Mouse (Mus musculus) layer of hippocampus, adult 2 months (tissue): ENCODE data around the gene Gm17584. TPM values are rescaled to one million over a fixed set of nuclear protein-coding genes. Genes with fewer than 3 reads are reported as not detected.
"Not testable (repeated sequence)": the region's sequence is repeated elsewhere in the genome, so short reads cannot be mapped to it uniquely, and the experiment has no call there.

Source experiments
- DNase-seq, 2 experiments: peaks; one replicate each; pipeline ENCODE4 v3.0.0; 2022; ENCODE audit warnings: low spot score in 2 of 2
- H3K27ac ChIP-seq: fragments of 200-600 bp; 2 replicates; pipeline ENCODE4 v1.8.1; 2022
- H3K4me3 ChIP-seq: fragments of 200-600 bp; 2 replicates; pipeline ENCODE4 v1.8.1; 2022; ENCODE audit warnings: mild to moderate bottlenecking
- long read RNA-seq, 2 experiments: library from polyadenylated mRNA; stranded (forward); transcript quantifications; one replicate each; pipeline ENCODE4 v2.0.0; 2021; ENCODE audit warnings: borderline mapping rate in 2 of 2
- total RNA-seq, 2 experiments: library from RNA; stranded (reverse); gene quantifications; 2 replicates each; pipeline ENCODE4 v1.2.3; 2021

Gm17584 gene
- not detected for total RNA-seq
- long read RNA-seq, experiment 1, result 0 reads
- long read RNA-seq, experiment 2, result 0 reads

DNA sequence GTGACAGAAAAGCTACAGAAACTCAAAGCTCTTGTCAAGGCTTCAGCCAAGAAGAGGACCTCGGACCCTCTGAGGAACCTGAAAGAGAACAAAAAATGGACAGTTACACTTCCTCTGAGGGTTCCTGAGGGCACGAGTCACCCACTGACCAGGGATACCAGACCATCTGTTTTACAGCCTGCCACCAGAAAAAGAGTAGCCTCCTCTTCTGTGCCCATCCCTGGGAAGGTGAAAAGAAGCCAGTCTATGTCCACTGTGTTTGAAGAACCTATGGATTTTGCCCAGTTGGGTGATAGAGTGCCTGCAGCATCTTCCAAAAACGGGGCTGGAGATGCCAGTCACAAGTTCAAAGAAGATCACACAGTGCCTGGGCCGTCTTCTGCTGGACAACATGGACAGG lies at the start of gene Gm17584:
Gene Gm17584, plus strand, starts transcription at position 301 of the 400 bp plus-strand sequence.
- DNase-seq, H3K4me3 ChIP-seq, H3K27ac ChIP-seq: not testable (repeated sequence)

Other genes with a start within 250 kb of the Gm17584 start
- not detected for gene Gm17469, start 129.3 kb downstream of the Gm17584 start, total RNA-seq